Mouse (Mus musculus): Measurements from ENCODE around the gene Krt24.

Krt24 gene

GRCm38 (mm10) chr11:99284833-99285312 is at the start of gene Krt24:
Krt24 (minus strand) TSS chr11:99285262.
- in situ Hi-C loops (cut with MboI, MseI): no loop called here

- in situ Hi-C loops (cut with MboI, MseI): no loop called here
Observed at GRCm38 (mm10) chr11:99333426-99333825, 48.4 kb upstream of the Krt24 start.

GRCm38 (mm10) chr11:99329655-99330054 is 44.6 kb upstream of the Krt24 start:
- in situ Hi-C loops (cut with MboI, MseI): no loop called here

DNA sequence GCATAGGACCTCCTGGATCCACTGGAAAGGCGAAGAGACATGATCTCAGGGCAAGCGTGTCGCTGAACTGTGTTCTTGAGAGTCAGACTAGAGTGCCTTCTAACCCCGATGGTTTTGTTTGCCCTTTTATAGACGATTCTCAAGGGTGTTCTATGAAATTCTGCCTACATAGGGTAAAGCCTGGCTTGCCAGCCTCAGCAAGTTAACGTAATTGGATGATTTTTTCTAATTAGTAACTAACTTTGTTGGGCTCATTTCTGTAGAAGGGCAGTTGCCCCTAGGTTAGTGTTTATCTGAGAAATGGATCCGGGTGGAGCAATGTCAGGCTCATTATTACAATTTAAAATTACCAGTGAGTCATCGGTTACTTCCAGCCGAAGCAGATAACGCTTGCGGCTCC is 37.8 kb upstream of the Krt24 start, which contains the start of gene Krt25:
TSS of gene Krt25 (minus strand) at position 101 of the 400 bp plus-strand sequence.
- in situ Hi-C loops (cut with MboI, MseI): no loop called here

- in situ Hi-C loops (cut with MboI, MseI): no loop called here
Observed at GRCm38 (mm10) chr11:99321094-99321493, 36.0 kb upstream of the Krt24 start.

DNA sequence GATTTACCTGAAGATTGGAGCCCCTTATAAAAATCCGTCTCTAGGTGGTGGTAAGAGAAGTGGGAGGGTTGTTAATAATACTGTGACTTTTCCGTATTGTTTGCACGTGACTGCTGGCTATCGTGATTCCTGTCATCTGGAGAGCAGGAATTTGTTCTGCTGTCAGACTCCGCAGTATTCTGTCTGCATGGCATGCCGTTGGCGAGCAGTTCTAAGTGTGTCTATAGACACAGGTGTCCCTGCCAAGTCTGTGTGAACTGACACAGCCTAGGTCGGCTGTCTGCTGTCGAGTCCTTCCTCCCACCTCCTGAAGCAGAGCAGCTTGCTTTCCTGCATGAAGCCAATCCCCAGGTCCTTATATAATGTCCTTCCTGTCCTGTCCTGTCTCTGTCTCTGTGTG is 34.1 kb upstream of the Krt24 start:
- in situ Hi-C loops (cut with MboI, MseI): no loop called here

DNA sequence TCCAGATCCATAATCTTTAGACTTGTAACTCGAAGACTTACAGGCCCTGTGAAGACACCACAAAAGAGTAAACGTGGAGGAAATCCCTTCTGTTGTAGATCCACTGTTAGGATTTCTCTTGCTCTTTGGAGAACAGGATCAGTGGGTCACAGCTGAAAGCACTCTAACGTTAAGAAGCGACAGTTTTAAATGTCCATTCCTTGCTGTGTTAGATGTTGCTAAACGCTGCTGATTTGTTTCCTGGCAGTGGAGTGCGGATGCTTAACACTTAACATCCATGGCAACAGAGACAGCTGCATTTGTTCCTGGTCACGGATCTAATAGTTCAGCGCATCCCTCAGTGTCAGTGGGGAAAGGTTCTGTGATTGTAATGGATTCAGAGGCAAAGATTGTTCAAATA is 31.5 kb upstream of the Krt24 start:
- in situ Hi-C loops (cut with MboI, MseI): no loop called here

- in situ Hi-C loops (cut with MboI, MseI): no loop called here
Observed at GRCm38 (mm10) chr11:99314594-99314993, 29.5 kb upstream of the Krt24 start.

- in situ Hi-C loops (cut with MboI, MseI): no loop called here
Observed at GRCm38 (mm10) chr11:99310882-99311281, 25.8 kb upstream of the Krt24 start.

GRCm38 (mm10) chr11:99307579-99307978 is 22.5 kb upstream of the Krt24 start:
- in situ Hi-C loops (cut with MboI, MseI): no loop called here

- in situ Hi-C loops (cut with MboI, MseI): no loop called here
Observed at GRCm38 (mm10) chr11:99295039-99295438, 10.0 kb upstream of the Krt24 start.

- in situ Hi-C loops (cut with MboI, MseI): loop anchor here (5.0 kb wide), 2 partner anchors 36 to 106 kb away; no protein-coding TSS in a partner anchor
Observed at GRCm38 (mm10) chr11:99292846-99293245, 7.8 kb upstream of the Krt24 start.

- in situ Hi-C loops (cut with MboI, MseI): no loop called here
Observed at GRCm38 (mm10) chr11:99284011-99284410, 1.1 kb downstream of the Krt24 start.

GRCm38 (mm10) chr11:99283334-99283733 is 1.7 kb downstream of the Krt24 start:
- in situ Hi-C loops (cut with MboI, MseI): no loop called here

- in situ Hi-C loops (cut with MboI, MseI): no loop called here
Observed at GRCm38 (mm10) chr11:99281116-99281515, 3.9 kb downstream of the Krt24 start.

DNA sequence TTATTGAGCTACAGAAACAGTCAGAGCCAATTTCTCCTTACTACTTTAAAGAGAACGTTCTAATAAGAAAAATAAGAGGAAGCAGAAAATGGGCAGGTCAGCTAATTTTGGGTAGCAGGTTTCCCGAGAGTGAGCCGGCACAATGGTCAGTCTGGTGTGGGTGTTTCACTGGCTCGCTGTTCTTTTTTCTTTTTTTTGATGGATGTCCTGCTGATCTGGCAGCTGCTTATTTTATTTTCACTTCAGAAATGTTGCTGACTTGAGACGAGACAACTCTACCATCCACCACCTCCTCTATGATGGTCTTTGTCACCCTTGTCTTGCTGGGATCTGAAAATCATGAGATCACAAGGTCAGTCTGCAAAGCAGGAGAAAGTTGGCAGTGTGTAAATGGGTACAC is 5.1 kb downstream of the Krt24 start:
- in situ Hi-C loops (cut with MboI, MseI): no loop called here

- in situ Hi-C loops (cut with MboI, MseI): no loop called here
Observed at GRCm38 (mm10) chr11:99276786-99277185, 8.3 kb downstream of the Krt24 start.

DNA sequence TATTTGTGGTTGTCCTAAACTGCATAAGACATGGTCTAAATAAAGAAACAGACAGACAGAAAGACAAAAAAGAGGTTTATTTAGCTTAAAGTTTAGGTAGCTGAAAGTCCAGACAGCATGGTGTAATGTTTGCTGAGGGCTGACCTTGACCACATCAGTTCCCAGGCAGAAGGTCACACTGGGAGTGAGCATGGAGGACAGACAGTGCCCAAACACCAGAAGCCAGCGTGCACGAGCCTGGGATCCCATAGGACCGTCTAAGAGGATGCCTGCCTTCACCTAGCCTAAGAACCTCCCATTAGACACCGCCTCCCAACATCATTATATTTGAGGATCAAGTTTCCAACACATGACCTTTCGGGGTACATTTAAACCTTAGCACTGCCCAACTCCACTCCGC is 9.4 kb downstream of the Krt24 start:
- in situ Hi-C loops (cut with MboI, MseI): no loop called here

- in situ Hi-C loops (cut with MboI, MseI): no loop called here
Observed at GRCm38 (mm10) chr11:99272721-99273120, 12.3 kb downstream of the Krt24 start.

GRCm38 (mm10) chr11:99269192-99269591 is 15.9 kb downstream of the Krt24 start:
- in situ Hi-C loops (cut with MboI, MseI): no loop called here

- in situ Hi-C loops (cut with MboI, MseI): no loop called here
Observed at GRCm38 (mm10) chr11:99265796-99266195, 19.3 kb downstream of the Krt24 start.

DNA sequence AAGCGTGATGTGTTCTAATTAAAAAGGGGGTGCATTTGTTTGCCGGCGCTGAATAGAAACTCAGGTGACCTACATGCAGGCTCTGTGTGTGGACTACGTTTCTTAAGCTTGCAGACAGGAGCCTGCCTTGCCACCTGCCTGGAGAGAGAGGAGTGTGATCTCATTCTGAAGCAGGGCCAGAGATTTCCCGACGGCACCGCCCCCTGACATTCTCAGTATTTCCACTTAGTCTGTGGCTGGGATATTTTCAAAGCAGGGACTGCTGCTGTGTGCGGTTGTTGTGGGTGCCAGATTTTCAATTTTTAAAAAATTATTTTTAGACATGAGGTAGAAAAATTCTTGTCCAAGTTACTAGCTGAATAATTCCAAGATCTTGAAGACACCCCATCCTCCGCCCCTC is 19.8 kb downstream of the Krt24 start:
- in situ Hi-C loops (cut with MboI, MseI): no loop called here

GRCm38 (mm10) chr11:99256213-99256612 is 28.8 kb downstream of the Krt24 start:
- in situ Hi-C loops (cut with MboI, MseI): loop anchor here (5.0 kb wide), 1 partner anchor 36 kb away; no protein-coding TSS in a partner anchor

GRCm38 (mm10) chr11:99255316-99255715 is 29.7 kb downstream of the Krt24 start:
- in situ Hi-C loops (cut with MboI, MseI): loop anchor here (5.0 kb wide), 1 partner anchor 37 kb away; no protein-coding TSS in a partner anchor

All from regulatory T cell (primary cell).